Mouse (Mus musculus): ENCODE data around the gene Pcgf2. TPM values are rescaled to one million over a fixed set of nuclear protein-coding genes. Genes with fewer than 3 reads are reported as not detected.

Gene Pcgf2
- total and polyA plus RNA-seq, 3 experiments, result 0.99 to 19.5 (median 5.6) TPM

DNA sequence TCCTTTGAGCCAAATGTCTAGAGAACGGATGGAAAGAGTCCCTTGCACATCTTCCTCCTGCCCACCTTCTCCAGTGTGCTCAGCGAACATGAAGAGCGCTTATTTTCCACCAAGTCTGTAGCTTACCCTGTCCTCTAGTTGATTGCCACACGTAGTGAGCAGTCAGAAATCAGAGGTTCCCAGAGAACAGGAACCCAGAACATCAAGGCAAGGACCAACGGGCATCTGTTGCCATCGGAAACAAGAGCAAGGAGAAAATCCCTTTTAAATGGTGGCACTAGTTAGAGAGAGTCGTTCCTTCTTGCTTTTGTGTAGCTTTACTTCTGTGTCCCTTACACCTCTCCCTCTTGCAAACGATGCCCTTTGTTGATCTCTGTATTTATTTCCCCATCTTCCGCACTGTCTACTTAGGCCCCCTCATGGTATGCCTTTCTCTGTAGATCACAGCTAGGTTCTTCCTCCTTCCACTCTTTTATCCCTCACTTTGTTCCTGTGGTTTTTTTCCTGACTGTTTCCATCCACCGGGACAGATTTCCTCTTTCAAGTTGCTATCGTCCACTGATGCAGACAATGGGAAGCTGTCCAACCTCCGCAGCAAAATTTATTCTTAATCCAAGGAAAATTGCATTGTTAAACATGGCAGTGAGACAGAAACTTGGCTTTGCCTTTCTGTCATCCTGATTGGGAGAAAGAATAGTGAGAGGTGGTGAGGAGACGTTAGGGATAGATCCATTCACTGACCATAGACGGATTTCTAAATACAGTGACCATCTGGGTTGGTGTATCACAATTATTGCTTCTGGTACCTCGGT is 1.5 kb upstream of the Pcgf2 start:
- Histone ChIP-seq H3K79me2 (replicated peaks; ENCODE audit: control insufficient read depth, extremely low read depth, insufficient read depth, poor library complexity, severe bottlenecking) (peaks cover 31% of the 10 kb centered on the region), H3K4me3 (replicated peaks in 1 of 3; ENCODE audit: low read depth in 2 of 3, low read length in 2 of 3, poor library complexity in 1 of 3) (peak overlapping the region; percentile 53 to 71 (median 57)), H3K27ac (ENCODE audit: insufficient read depth, low read depth) (no peak overlapping the region), H3K4me2 (ENCODE audit: insufficient read depth, low read depth, poor library complexity, severe bottlenecking) (peak overlapping the region; percentile 46), H3K9me3 (replicated peaks; ENCODE audit: low read length) (no peaks in the 10 kb centered on the region), H3K36me3 (replicated peaks in 1 of 2; ENCODE audit: control insufficient read depth in 1 of 2, insufficient read depth in 1 of 2, low read length in 1 of 2) (peaks cover 15 to 26% of the 10 kb centered on the region in 2 experiments), H3K27me3 (replicated peaks) (peaks cover 21% of the 10 kb centered on the region), H3K9ac (ENCODE audit: insufficient read depth, low read depth) (peak overlapping the region; percentile 56), H3K4me1 (ENCODE audit: control insufficient read depth in 1 of 2, insufficient read depth in 2 of 2) (peaks cover 9 to 47% of the 10 kb centered on the region in 2 experiments)
- dilution Hi-C loops (cut with MboI; ENCODE audit: extremely low pct_ligation_motif_present, extremely low pct_unique_long_range_greater_than_20kb, low sequenced_read_pairs), result no loop called here
- in situ Hi-C loops (cut with MboI; ENCODE audit: low pct_ligation_motif_present, low pct_unique_long_range_greater_than_20kb, low sequenced_read_pairs), result loop anchor here (5.0 kb wide), 1 partner anchor 36 kb away; no protein-coding TSS in a partner anchor
- peak; percentile 54; the same call in 1 of the 2 replicates for TF ChIP-seq MYC (IDR thresholded peaks at IDR 0.05; ENCODE audit: low read depth, low read length)
- peak; percentile 79; the same call in 1 of the 2 replicates for TF ChIP-seq SIN3A (IDR thresholded peaks at IDR 0.05; ENCODE audit: low read length)
- TF ChIP-seq NRF1 (IDR thresholded peaks at IDR 0.05; ENCODE audit: low read depth, low read length), result no peak
- peak; percentile 49 for TF ChIP-seq CHD1 (IDR thresholded peaks at IDR 0.05; ENCODE audit: low read depth, low read length)
- TF ChIP-seq MAX (IDR thresholded peaks at IDR 0.05; ENCODE audit: low read length), result 0 out of 2 replicates have a peak, but pooled peaks have one; percentile 33
- 0 out of 2 replicates have a peak, but pooled peaks have one; percentile 14 for TF ChIP-seq HCFC1 (IDR thresholded peaks at IDR 0.05; ENCODE audit: low read depth, low read length)
- DNase-seq (ENCODE audit: extremely low read depth), result no peak

DNA sequence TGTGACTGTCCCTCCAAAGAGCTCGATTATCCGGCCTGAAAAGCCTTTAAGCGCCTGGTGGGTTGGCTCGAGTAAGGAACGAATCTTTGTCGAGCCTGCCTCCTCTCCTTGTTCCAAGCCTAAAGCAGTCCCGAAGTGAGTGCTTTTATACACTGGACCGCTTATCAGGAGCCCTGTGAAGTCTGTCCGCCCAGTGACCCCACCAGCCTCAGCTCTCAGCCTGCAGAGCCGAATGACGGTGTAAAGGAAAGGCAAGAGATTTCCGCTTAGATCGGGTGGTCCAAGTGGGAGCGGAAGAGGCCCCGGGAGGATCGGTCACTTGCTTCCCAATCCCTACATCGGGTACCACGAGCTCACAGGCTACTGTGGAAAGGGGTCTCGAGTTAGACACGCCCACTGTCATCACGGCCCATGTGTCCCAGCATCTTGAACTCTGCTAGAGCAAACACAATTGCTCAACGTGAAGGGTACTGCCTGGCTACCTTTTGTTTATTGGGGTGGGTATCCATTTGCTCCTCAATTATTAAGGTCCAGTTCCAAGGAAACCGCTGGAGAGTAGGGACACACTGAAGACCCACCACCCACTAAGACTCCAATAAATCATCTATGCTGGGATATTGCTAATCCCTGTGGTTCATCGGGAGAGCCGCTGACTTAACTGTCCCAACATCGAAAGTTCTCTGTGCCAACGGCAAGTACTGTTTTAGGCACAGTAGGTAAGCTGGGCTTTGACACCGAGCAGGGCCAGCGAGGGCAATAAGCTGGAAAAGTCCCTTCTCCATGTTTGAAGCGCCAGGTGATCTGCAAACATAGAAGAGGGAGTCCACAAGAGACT is 666 bp upstream of the Pcgf2 start:
- dilution Hi-C loops (cut with MboI; ENCODE audit: extremely low pct_ligation_motif_present, extremely low pct_unique_long_range_greater_than_20kb, low sequenced_read_pairs) (no loop called here), in situ Hi-C loops (cut with MboI; ENCODE audit: low pct_ligation_motif_present, low pct_unique_long_range_greater_than_20kb, low sequenced_read_pairs) (loop anchor here (5.0 kb wide), 1 partner anchor 36 kb away; no protein-coding TSS in a partner anchor)
- DNase-seq (ENCODE audit: extremely low read depth), result no peak
- Histone ChIP-seq H3K4me1 (ENCODE audit: control insufficient read depth in 1 of 2, insufficient read depth in 2 of 2) (peaks cover 9 to 48% of the 10 kb centered on the region in 2 experiments), H3K4me2 (ENCODE audit: insufficient read depth, low read depth, poor library complexity, severe bottlenecking) (peak overlapping the region; percentile 46), H3K9ac (ENCODE audit: insufficient read depth, low read depth) (peak overlapping the region; percentile 84), H3K79me2 (replicated peaks; ENCODE audit: control insufficient read depth, extremely low read depth, insufficient read depth, poor library complexity, severe bottlenecking) (peaks cover 27% of the 10 kb centered on the region), H3K36me3 (replicated peaks in 1 of 2; ENCODE audit: control insufficient read depth in 1 of 2, insufficient read depth in 1 of 2, low read length in 1 of 2) (peaks cover 7 to 18% of the 10 kb centered on the region in 2 experiments), H3K9me3 (replicated peaks; ENCODE audit: low read length) (no peaks in the 10 kb centered on the region), H3K27ac (ENCODE audit: insufficient read depth, low read depth) (peak overlapping the region; percentile 69; the same call in 1 of the 2 replicates), H3K4me3 (replicated peaks in 1 of 3; ENCODE audit: low read depth in 2 of 3, low read length in 2 of 3, poor library complexity in 1 of 3) (peak overlapping the region; percentile 66 to 71 (median 71)), H3K27me3 (replicated peaks) (peaks cover 21% of the 10 kb centered on the region)
- TF ChIP-seq MXI1 (IDR thresholded peaks at IDR 0.05; ENCODE audit: low read depth, low read length), result peak; percentile 44; the same call in 1 of the 2 replicates
- TF ChIP-seq TCF12 (IDR thresholded peaks at IDR 0.05; ENCODE audit: low read depth, low read length), result 0 out of 2 replicates have a peak, but pooled peaks have one; percentile 6
- no peak for TF ChIP-seq RAD21 (IDR thresholded peaks at IDR 0.05; ENCODE audit: low read depth, low read length)
- no peak for TF ChIP-seq EP300 (IDR thresholded peaks at IDR 0.05; ENCODE audit: low read length)
- peak; percentile 43; the same call in 1 of the 2 replicates for TF ChIP-seq MAX (IDR thresholded peaks at IDR 0.05; ENCODE audit: low read length)

Data from CH12.LX (cell line).